Mouse (Mus musculus) brain, embryonic 14.5 days (tissue): ENCODE measurements at regions not wholly inside any gene's neighbourhood (a gene's known extent, or its start where the extent isn't known, plus 50 kb on each side); places are given as distances from the start of the nearest gene placed in this dataset.

ENCODE experiments used
- CTCF ChIP-seq: fragments of 200-500 bp; IDR thresholded peaks from 2 replicates; pipeline ENCODE4 v1.5.1; 2012; ENCODE audit warnings: inconsistent platforms, mild to moderate bottlenecking, moderate library complexity, borderline replicate concordance; ENCODE audit not compliant: insufficient read depth, insufficient read length; ENCODE audit errors: extremely low read depth
- POLR2A ChIP-seq: fragments of 200-500 bp; IDR thresholded peaks from 2 replicates; pipeline ENCODE4 v1.6.1; 2012; ENCODE audit warnings: mild to moderate bottlenecking, inconsistent platforms, borderline replicate concordance; ENCODE audit not compliant: poor library complexity, insufficient read depth, insufficient read length, severe bottlenecking; ENCODE audit errors: extremely low read depth

DNA sequence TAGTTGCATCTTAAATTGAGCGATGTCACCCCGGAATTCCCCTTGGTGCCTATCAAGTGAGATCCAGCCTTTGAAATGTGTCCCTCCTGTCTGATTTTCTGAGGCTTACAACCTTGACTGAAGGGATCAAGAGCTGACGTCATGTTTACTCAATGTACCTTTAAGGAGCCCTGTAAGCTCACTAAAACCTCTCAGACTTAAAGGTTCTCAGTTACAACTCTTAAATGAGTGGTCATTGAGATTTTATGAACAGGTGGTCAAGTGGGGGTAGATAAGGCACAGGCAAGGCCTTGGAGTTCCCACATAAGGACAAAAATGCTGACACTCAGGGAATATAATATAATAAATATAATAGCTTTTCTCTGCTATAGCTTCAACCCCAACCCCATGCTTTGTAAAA is 392.4 kb downstream of the Gsdmc2 start:
- no peak for TF ChIP-seq CTCF
- TF ChIP-seq POLR2A, result no peak
